Mouse (Mus musculus): ENCODE data around the gene Stx3. TPM values are rescaled to one million over a fixed set of nuclear protein-coding genes. Genes with fewer than 3 reads are reported as not detected.
A peak's percentile ranks its signal among the peaks of the same experiment; 100 is the strongest.

Gene Stx3
- total RNA-seq, 1 experiment from 2014 or later = 20.7 TPM

- ATAC-seq (replicated peaks; ENCODE audit: low read depth, poor library complexity, severe bottlenecking) = no peak
These were observed 9.0 kb downstream of the Stx3 start for GRCm38 (mm10) chr19:11810003-11810758.

DNA sequence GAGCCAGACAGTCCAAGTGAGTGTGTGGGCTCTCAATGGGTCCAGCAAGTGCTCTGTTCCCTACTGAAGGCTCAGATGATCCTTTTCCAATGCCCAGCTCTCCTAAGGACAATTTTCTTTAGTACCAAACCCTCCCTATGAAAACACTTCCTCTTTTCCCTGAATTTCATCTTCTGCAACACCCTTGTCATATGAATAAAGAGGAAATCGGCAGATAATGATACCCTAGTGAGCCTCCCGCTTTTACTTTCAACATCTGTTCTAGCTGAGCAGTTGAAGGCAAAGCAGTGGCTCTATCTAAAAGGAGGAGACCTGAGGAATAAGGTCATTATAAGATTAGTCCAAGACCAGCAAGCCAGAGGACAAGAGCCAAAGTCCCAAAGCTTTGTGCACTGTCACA lies 10.8 kb downstream of the Stx3 start:
- no peak for ATAC-seq (replicated peaks; ENCODE audit: low read depth, poor library complexity, severe bottlenecking)

DNA sequence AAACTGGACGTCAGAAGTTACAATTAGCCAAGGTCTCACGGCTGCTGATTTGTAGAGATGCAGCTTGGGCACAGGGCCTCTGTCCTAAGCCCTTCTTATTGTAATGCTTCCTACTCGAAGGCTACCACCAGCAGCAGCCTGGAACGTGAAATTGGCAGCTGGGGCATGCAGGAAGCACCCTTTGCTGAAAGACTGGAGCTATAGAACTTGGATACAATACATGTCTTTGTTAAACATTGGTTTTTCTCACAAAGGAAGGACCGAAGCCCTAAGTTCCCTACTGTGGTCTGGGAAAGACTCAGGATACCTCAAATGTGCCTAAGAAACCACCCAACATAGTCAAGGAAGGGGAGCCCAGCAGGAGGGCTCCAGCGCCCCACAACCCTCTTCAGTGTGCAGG lies 11.4 kb downstream of the Stx3 start:
- no peak for ATAC-seq (replicated peaks; ENCODE audit: low read depth, poor library complexity, severe bottlenecking)

DNA sequence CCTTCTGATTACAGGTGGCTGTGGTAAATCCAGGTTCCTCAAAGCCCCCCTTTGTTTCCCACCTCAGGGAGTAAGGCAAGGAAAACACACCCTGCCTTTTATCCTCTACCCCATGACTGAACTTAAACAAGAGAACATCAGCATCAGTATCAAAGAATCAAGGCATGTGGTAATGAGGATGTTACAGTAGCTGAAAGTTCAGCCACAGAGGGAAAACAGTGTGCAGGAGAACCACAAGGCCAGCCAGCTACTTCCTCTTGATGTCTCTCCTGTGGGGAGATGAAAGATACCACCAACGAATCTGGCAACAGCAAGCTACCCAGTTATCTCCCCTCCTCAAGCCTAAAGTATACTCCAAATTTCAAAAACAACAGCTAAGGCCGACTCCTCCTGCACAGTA lies 12.0 kb downstream of the Stx3 start:
- ATAC-seq (replicated peaks; ENCODE audit: low read depth, poor library complexity, severe bottlenecking) = peak; percentile 83

- ATAC-seq (replicated peaks; ENCODE audit: low read depth, poor library complexity, severe bottlenecking) = no peak; the same call in 1 of the 2 replicates
These were observed 14.8 kb downstream of the Stx3 start for GRCm38 (mm10) chr19:11804423-11804822.

DNA sequence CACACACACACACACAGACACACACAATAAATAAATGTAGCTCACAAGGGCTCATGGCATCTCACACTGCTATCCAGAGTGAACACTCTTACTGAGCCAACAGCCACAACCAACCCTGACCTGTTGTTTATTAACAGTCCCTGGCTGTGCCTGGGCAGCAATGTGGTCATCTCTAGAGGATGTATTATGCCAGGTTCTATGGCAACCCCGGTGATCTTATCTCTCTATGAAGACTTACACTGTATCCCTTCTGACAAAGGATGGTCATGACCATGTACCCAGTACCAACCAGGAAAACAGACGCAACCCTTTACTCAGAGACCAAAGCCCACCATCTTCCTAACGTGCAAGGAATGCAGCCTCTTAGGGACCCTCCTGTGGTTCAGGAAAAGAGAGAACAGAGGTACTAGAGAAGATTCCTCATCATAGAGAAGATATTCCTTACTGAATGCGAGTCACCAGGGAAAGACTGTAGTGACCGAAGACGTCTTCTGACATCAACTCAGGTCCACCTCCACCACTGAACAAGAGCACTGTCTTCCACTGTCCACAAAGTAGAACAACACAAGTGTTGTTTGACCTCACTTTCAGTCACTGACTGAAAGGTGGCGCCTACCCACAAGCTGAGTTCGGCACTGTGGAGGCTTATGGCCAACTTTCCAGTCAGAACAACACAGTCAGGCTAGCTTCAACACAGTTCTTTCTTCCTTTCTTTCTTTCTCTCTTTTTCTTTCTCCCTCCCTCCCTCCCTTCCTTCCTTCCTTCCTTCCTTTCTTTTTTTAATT lies 18.5 kb downstream of the Stx3 start:
- peak; percentile 90 for ATAC-seq (replicated peaks; ENCODE audit: low read depth, poor library complexity, severe bottlenecking)

DNA sequence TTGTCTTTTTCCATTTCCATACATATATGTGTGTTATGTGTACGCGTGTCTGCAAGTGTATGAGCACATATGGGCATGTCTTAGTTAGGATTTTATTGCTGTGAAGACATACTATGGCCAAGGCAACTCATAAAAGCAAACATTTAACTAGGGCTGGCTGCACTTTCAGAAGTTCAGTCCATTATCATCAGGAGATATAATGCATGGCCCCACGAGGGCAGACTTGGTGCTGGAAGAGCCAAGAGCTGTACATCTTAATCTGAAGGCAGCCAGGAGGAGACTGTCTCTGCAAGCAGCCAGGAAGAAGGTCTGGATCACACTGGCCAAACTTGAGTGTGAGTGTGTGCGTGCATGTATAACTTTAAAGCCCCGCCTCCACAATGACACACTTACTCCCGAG lies 24.8 kb downstream of the Stx3 start:
- ATAC-seq (replicated peaks; ENCODE audit: low read depth, poor library complexity, severe bottlenecking) = no peak

DNA sequence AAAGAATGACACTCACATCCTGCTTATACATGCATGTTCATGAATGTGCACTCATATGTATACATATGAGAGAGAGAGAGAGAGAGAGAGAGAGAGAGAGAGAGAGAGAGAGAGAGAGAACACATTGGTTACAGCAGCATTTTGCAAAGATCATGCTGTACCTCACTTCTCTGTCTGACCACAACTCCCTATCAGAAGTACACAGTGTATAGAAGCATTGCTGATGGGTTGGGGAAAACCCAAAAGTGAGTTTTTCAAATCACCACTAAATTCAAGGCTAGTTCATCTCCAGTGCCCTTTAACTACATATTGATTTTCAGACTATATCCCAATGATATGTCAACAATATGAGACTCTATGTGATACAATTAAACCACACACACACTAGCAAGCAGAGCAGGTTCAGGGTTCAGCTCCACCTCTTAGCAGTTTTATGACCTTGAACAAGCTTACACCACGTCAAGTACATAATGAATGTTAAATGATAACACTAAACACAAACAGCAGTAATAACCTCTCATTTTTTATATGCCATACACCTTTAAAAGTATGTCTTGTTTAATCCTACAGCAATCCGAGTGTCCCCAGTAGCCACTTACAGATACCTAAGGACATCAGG lies 25.4 kb downstream of the Stx3 start:
- ATAC-seq (replicated peaks; ENCODE audit: low read depth, poor library complexity, severe bottlenecking) = peak; percentile 72

GRCm38 (mm10) chr19:11791825-11792224 lies 27.4 kb downstream of the Stx3 start:
- ATAC-seq (replicated peaks; ENCODE audit: low read depth, poor library complexity, severe bottlenecking) = no peak

DNA sequence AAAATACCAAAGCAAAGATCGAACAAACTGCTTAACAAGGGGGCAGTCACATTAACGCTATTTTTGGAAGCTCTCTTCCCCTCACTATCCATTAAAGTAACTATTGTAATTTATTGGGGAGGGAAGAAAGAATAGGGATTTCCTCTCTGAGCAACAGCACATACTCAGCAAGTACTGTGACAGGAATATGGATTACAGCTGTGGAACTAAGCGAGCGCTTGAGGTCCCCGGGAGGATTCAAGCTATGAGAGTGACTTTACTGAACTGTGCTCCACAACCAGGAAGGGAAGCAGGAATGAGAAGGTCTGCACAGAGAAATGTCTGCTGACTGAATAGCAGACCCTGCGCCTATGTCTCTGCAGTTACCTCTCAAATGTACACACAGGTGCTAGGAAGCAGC lies 30.3 kb downstream of the Stx3 start:
- no peak for ATAC-seq (replicated peaks; ENCODE audit: low read depth, poor library complexity, severe bottlenecking)

GRCm38 (mm10) chr19:11787826-11788225 lies 31.4 kb downstream of the Stx3 start:
- no peak for ATAC-seq (replicated peaks; ENCODE audit: low read depth, poor library complexity, severe bottlenecking)

- no peak for ATAC-seq (replicated peaks; ENCODE audit: low read depth, poor library complexity, severe bottlenecking)
These were observed 33.6 kb downstream of the Stx3 start for GRCm38 (mm10) chr19:11785409-11786154.

- peak; percentile 81; the same call in 1 of the 2 replicates for ATAC-seq (replicated peaks; ENCODE audit: low read depth, poor library complexity, severe bottlenecking)
These were observed 41.9 kb downstream of the Stx3 start for GRCm38 (mm10) chr19:11777191-11777865.

GRCm38 (mm10) chr19:11770205-11770892 lies 48.9 kb downstream of the Stx3 start, which contains the start of gene Mrpl16:
Gene Mrpl16, plus strand, starts transcription at chr19:11770391.
- peak; percentile 76 for ATAC-seq (replicated peaks; ENCODE audit: low read depth, poor library complexity, severe bottlenecking)

GRCm38 (mm10) chr19:11769257-11769920 lies 49.8 kb downstream of the Stx3 start:
- ATAC-seq (replicated peaks; ENCODE audit: low read depth, poor library complexity, severe bottlenecking) = no peak

DNA sequence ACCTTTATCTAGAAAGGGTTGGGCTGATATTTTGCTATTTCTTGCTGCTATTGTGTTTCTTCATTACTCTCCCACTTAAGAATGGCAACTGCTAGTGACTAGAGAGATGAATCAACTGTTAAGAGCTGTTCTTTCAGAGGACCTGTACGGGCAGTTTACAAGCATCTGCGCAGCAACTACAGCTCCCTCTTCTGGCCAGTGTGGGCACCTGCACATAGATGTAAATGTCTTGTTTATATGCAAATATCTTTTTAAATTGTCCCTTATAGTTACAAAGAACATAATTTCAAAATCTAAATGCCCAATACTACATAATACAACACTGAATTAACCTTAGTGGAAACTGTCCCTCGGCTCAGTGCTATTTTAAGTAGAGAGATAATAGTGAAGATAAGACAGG lies 51.0 kb downstream of the Stx3 start:
- ATAC-seq (replicated peaks; ENCODE audit: low read depth, poor library complexity, severe bottlenecking) = peak; percentile 57; the same call in 1 of the 2 replicates

GRCm38 (mm10) chr19:11766413-11766812 lies 52.8 kb downstream of the Stx3 start:
- peak; percentile 35 for ATAC-seq (replicated peaks; ENCODE audit: low read depth, poor library complexity, severe bottlenecking)

GRCm38 (mm10) chr19:11765059-11765458 lies 54.1 kb downstream of the Stx3 start:
- peak; percentile 62 for ATAC-seq (replicated peaks; ENCODE audit: low read depth, poor library complexity, severe bottlenecking)

Measured in common myeloid progenitor, adult 5-6 weeks (primary cell).